ENCODE assay signal across 15 mouse cellular contexts in the genomic region with DNA sequence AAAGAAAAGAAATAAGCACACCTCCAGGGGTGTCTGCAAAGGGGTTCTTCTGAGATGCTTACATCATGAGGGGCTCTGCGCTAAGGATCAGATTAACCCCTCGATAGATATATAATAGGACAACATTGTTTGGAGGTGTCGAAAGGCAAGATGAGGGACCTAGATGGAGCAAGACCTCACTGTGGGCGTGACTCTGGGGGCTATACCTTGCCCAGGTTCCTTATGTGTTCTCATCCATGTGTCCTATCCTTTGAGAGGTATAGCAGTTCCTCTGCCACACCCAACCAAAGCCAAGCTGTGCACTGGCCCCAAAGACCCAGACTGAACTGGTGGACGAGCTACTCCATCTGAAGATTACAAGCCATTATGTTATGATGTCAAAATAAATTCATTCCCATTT. TPM values are rescaled to one million over a fixed set of nuclear protein-coding genes. Genes with fewer than 3 reads are reported as not detected.
"Had no signal": no experiment of that assay in that cellular context is flagged by ENCODE, and none has a peak within 500 bp of the region (broad histone marks: within the 10 kb centered on the region; RNA-seq: fewer than 3 reads in every experiment).

No protein-coding gene starts in this region.

- DNase-seq: left cerebral cortex, postnatal 4 days; liver; liver, embryonic 13.5 days; liver, postnatal 0 days; lung, adult 18-20 months; lung, adult 2 months; lung, embryonic 14.5 days; lung, postnatal 10 days; lung, postnatal 14 days; lung, postnatal 36 days; lung, postnatal 4 days; midbrain, embryonic 14.5 days had no signal

RNA-seq across cellular contexts. Expression of gene Ptprt, which starts 58.2 kb away (rescaled TPM):
- total RNA-seq: megakaryocyte progenitor cell, adult 5-6 weeks; megakaryocyte-erythroid progenitor cell, adult 5-6 weeks; monocyte, adult 5-6 weeks had no signal
